7 mouse cellular contexts compared by ENCODE assay signal in the genomic region with DNA sequence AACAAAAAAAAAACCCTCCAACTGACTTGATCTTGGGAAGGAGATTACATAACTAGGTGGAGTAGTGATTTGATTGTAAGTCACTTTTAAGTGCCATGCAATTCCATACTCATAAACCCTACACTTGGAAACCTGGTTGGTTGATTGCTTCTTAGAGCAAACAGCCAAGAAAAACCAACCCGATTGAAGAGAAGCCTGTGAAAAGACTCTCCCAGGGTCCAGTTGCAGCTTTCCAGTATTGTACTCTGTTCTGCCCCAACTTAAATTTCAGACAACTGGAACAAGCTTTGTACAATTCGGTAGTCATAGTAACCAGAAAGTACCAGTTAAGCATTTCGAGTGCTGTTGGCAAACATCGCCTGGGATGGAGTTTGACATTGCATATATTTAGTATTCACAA. TPM values are rescaled to one million over a fixed set of nuclear protein-coding genes. Genes with fewer than 3 reads are reported as not detected.
A peak's percentile ranks its signal among the peaks of the same experiment; 100 is the strongest.
DNase-seq lines count a peak whose midpoint lies in the region; ATAC-seq and TF ChIP-seq lines count a peak whose summit lies in the region.

No protein-coding gene starts in this region.

- TF ChIP-seq POLR2A in testis, adult 2 months (IDR thresholded peaks at IDR 0.05; ENCODE audit: control insufficient read depth, low read depth, low read length), result no peak
- TF ChIP-seq POLR2A in limb, embryonic 14.5 days (IDR thresholded peaks at IDR 0.05; ENCODE audit: borderline replicate concordance, extremely low read depth, insufficient read depth, insufficient read length), result no peak

- WGBS in embryonic facial prominence, embryonic 15.5 days, result 15% methylated on average over 4 of the region's 4 CpGs
- WGBS in limb, embryonic 14.5 days, result 31% methylated on average over 4 of the region's 4 CpGs
- 18% methylated on average over 4 of the region's 4 CpGs for WGBS in neural tube, embryonic 15.5 days

- no peak for ATAC-seq in embryonic facial prominence, embryonic 15.5 days (ENCODE audit: insufficient number of reproducible peaks, low FRiP score, low TSS enrichment, low read depth)
- ATAC-seq in limb, embryonic 14.5 days (ENCODE audit: low FRiP score, low read depth), result no peak
- ATAC-seq in neural tube, embryonic 15.5 days (ENCODE audit: low FRiP score), result no peak

- TF ChIP-seq CTCF in testis, adult 2 months (IDR thresholded peaks at IDR 0.05; ENCODE audit: control insufficient read depth, insufficient read depth, insufficient replicate concordance, low read depth, low read length), result no peak

- no peaks in the 10 kb centered on the region for H3K27me3 ChIP-seq in testis, adult 2 months (ENCODE audit: control insufficient read depth, insufficient read depth, low read length)
- H3K27me3 ChIP-seq in embryonic facial prominence, embryonic 15.5 days, result no peaks in the 10 kb centered on the region
- no peaks in the 10 kb centered on the region for H3K27me3 ChIP-seq in limb, embryonic 14.5 days (ENCODE audit: control insufficient read depth, insufficient read depth, low read length)
- no peaks in the 10 kb centered on the region for H3K27me3 ChIP-seq in neural tube, embryonic 15.5 days (replicated peaks)

- H3K4me3 ChIP-seq in testis, adult 2 months (ENCODE audit: control insufficient read depth, low read depth, low read length), result peak overlapping the region; percentile 96
- peak overlapping the region; percentile 67 for H3K4me3 ChIP-seq in embryonic facial prominence, embryonic 15.5 days (replicated peaks)
- peak overlapping the region; percentile 93 for H3K4me3 ChIP-seq in limb, embryonic 14.5 days (replicated peaks; ENCODE audit: low read length)
- peak overlapping the region; percentile 84 for H3K4me3 ChIP-seq in neural tube, embryonic 15.5 days (replicated peaks)

- H3K4me1 ChIP-seq in testis, adult 2 months (ENCODE audit: control insufficient read depth, insufficient read depth, low read length), result no peaks in the 10 kb centered on the region
- peaks cover 16% of the 10 kb centered on the region; the same call in 1 of the 2 replicates for H3K4me1 ChIP-seq in embryonic facial prominence, embryonic 15.5 days
- H3K4me1 ChIP-seq in limb, embryonic 14.5 days (ENCODE audit: control insufficient read depth, insufficient read depth, low read length), result peaks cover 10% of the 10 kb centered on the region
- H3K4me1 ChIP-seq in neural tube, embryonic 15.5 days, result peaks cover 18% of the 10 kb centered on the region

- H3K4me2 ChIP-seq in embryonic facial prominence, embryonic 15.5 days (replicated peaks), result peak overlapping the region; percentile 49
- H3K4me2 ChIP-seq in limb, embryonic 14.5 days (replicated peaks; ENCODE audit: low read depth, low read length, severe bottlenecking), result peak overlapping the region; percentile 72
- H3K4me2 ChIP-seq in neural tube, embryonic 15.5 days, result peak overlapping the region; percentile 67

- no peaks in the 10 kb centered on the region for H3K9me3 ChIP-seq in embryonic facial prominence, embryonic 15.5 days (replicated peaks)
- no peaks in the 10 kb centered on the region for H3K9me3 ChIP-seq in limb, embryonic 14.5 days (ENCODE audit: control insufficient read depth, low read length)
- no peaks in the 10 kb centered on the region for H3K9me3 ChIP-seq in neural tube, embryonic 15.5 days (replicated peaks)

- H3K36me3 ChIP-seq in testis, adult 2 months (ENCODE audit: control insufficient read depth, insufficient read depth, low read length), result peaks cover 1% of the 10 kb centered on the region
- peaks cover 23% of the 10 kb centered on the region for H3K36me3 ChIP-seq in embryonic facial prominence, embryonic 15.5 days
- H3K36me3 ChIP-seq in limb, embryonic 14.5 days (ENCODE audit: control insufficient read depth, insufficient read depth, low read length), result peaks cover 23% of the 10 kb centered on the region
- peaks cover 19% of the 10 kb centered on the region for H3K36me3 ChIP-seq in neural tube, embryonic 15.5 days

- no peak for DNase-seq in testis, postnatal 14 days (ENCODE audit: low spot score)
- no peak for DNase-seq in limb, embryonic 14.5 days (ENCODE audit: low spot score)
- no peak for DNase-seq in layer of hippocampus, adult 11-12 months (ENCODE audit: low spot score)
- no peak for DNase-seq in layer of hippocampus, adult 9-11 months

- peak overlapping the region; percentile 93 for H3K27ac ChIP-seq in testis, adult 2 months (ENCODE audit: control insufficient read depth, insufficient read depth, low read depth, low read length)
- H3K27ac ChIP-seq in embryonic facial prominence, embryonic 15.5 days (replicated peaks), result peak overlapping the region; percentile 83
- H3K27ac ChIP-seq in limb, embryonic 14.5 days (replicated peaks; ENCODE audit: low read depth, low read length), result peak overlapping the region; percentile 93
- H3K27ac ChIP-seq in neural tube, embryonic 15.5 days (replicated peaks), result peak overlapping the region; percentile 94

- peak overlapping the region; percentile 84 for H3K9ac ChIP-seq in embryonic facial prominence, embryonic 15.5 days
- H3K9ac ChIP-seq in limb, embryonic 14.5 days (ENCODE audit: low read depth, low read length, severe bottlenecking), result peak overlapping the region; percentile 92
- peak overlapping the region; percentile 90 for H3K9ac ChIP-seq in neural tube, embryonic 15.5 days (replicated peaks)

RNA-seq across cellular contexts. Expression of a gene that starts 0.8 kb away (rescaled TPM):
- polyA plus RNA-seq in testis, adult 2 months (2012; rRNA removed), result 7.7 and 7.9 TPM in 2 replicates
- 57.4 and 64.4 TPM in 2 replicates for polyA plus RNA-seq in embryonic facial prominence, embryonic 15.5 days (2015; fragmentation: Nextera tagmentation; extraction: Ambion mirVana)
- polyA plus RNA-seq in limb, embryonic 14.5 days (2012; rRNA removed), result 19.5 and 20.5 TPM in 2 replicates
- 53.4 and 55.4 TPM in 2 replicates for polyA plus RNA-seq in limb, embryonic 14.5 days (2014; fragmentation: Nextera tagmentation; extraction: Ambion mirVana)
- polyA plus RNA-seq in neural tube, embryonic 15.5 days (2015; fragmentation: Nextera tagmentation; extraction: Ambion mirVana), result 158 and 169 TPM in 2 replicates

RNA-seq across cellular contexts. Expression of a gene that starts 26.0 kb away (rescaled TPM):
- polyA plus RNA-seq in testis, adult 2 months (2012; rRNA removed), result 3.6 and 4.3 TPM in 2 replicates
- polyA plus RNA-seq in embryonic facial prominence, embryonic 15.5 days (2015; fragmentation: Nextera tagmentation; extraction: Ambion mirVana), result 20.7 and 23.3 TPM in 2 replicates
- polyA plus RNA-seq in limb, embryonic 14.5 days (2012; rRNA removed), result 32.3 and 41.2 TPM in 2 replicates
- 27.8 and 31.9 TPM in 2 replicates for polyA plus RNA-seq in limb, embryonic 14.5 days (2014; fragmentation: Nextera tagmentation; extraction: Ambion mirVana)
- 8.3 and 9.8 TPM in 2 replicates for polyA plus RNA-seq in neural tube, embryonic 15.5 days (2015; fragmentation: Nextera tagmentation; extraction: Ambion mirVana)
